Mouse (Mus musculus) retina, postnatal 7 days (tissue): ENCODE measurements around the gene Pls3.
"Not testable (repeated sequence)": the region's sequence is repeated elsewhere in the genome, so short reads cannot be mapped to it uniquely, and the experiment has no call there.

Experiments
- DNase-seq: peaks from one replicate; pipeline ENCODE4 v3.0.0-alpha.2; 2012; ENCODE audit warnings: low read depth, low spot score

Gene Pls3

GRCm38 (mm10) chrX:75777461-75777860 lies 97.5 kb downstream of the Pls3 start:
- no peak for DNase-seq

GRCm38 (mm10) chrX:75764794-75765328 lies 110.1 kb downstream of the Pls3 start:
- DNase-seq: no peak

GRCm38 (mm10) chrX:75764135-75764793 lies 110.7 kb downstream of the Pls3 start:
- DNase-seq: peak; percentile 20

- DNase-seq: not testable (repeated sequence)
Observed at GRCm38 (mm10) chrX:75759461-75759860, 115.5 kb downstream of the Pls3 start.

DNA sequence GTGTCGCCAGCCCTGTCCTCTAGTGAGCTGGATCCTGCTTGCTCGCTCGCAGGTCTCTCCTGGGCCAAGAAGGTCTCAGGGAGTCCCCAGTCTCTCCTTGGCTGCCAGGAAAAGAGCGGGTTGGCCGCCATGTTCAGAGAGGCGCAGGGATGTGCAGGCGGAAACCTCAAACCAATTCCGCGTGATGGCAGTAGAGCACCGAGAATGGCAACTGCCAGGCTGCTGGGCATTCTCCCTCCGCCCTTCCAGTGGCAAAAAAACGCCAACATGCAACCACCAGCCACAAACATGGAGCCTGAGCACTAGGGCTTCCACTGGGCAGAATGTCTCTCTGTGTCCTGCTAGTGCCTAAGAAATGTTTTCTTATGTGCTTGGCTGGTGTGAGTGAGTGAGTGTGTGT lies 115.9 kb downstream of the Pls3 start:
- not testable (repeated sequence) for DNase-seq

DNA sequence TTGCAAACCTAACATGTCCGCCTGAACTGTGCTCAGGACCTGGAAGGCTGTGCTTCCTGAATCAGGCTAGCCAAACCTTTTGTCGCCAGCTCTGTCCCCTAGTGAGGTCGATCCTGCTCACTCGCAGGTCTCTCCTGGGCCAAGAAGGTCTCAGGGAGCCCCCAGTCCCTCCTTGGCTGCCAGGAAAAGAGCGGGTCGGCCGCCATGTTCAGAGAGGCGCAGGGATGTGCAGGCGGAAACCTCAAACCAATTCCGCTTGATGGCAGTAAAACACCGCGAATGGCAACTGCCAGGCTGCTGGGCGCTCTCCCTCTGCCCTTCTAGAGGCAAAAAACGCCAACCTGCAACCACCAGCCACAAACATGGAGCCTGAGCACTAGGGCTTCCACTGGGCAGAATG lies 117.0 kb downstream of the Pls3 start:
- DNase-seq: not testable (repeated sequence)

DNA sequence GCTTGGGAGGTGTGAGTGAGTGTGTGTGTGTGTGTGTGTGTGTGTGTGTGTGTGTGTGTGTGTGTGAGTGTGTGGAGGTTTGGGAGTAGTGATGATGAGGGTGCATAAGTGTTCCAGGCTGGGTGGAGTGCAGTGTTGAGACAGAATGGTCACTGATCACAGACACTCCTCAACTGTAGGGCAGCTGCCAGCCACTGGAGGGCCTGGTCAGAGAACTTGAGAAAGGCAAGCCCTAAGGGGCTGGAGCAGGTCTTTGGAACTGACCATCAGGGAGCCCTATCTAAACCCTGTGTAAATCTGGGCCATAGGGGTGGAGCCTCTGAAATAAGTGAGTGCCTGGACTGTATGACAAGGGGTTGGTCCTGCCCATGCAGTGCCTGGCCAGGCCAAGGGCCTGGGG lies 120.5 kb downstream of the Pls3 start:
- not testable (repeated sequence) for DNase-seq

DNA sequence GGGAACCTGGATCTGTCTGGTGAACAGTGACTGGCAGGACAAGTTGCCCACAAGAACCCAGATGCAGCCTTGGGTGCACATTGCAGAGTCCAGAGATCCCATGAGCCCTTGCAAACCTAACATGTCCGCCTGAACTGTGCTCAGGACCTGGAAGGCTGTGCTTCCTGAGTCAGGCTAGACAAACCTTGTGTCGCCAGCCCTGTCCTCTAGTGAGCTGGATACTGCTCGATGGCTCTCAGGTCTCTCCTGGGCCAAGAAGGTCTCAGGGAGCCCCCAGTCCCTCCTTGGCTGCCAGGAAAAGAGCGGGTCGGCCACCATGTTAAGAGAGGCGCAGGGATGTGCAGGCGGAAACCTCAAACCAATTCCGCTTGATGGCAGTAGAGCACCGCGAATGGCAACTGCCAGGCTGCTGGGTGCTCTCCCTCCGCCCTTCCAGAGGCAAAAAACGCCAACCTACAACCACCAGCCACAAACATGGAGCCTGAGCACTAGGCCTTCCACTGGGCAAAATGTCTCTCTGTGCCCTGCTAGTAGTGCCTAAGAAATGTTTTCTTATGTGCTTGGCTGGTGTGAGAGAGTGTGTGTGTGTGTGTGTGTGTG lies 124.8 kb downstream of the Pls3 start:
- not testable (repeated sequence) for DNase-seq

- DNase-seq: not testable (repeated sequence)
Observed at GRCm38 (mm10) chrX:75749312-75749711, 125.7 kb downstream of the Pls3 start.

DNA sequence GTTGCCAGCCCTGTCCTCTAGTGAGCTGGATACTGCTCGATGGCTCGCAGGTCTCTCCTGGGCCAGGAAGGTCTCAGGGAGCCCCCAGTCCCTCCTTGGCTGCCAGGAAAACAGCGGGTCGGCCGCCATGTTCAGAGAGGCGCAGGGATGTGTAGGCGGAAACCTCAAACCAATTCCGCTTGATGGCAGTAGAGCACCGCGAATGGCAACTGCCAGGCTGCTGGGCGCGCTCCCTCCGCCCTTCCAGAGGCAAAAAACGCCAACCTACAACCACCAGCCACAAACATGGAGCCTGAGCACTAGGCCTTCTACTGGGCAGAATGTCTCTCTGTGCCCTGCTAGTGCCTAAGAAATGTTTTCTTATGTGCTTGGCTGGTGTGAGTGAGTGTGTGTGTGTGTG lies 130.5 kb downstream of the Pls3 start:
- not testable (repeated sequence) for DNase-seq

GRCm38 (mm10) chrX:75739464-75739863 lies 135.5 kb downstream of the Pls3 start:
- not testable (repeated sequence) for DNase-seq
